Mouse (Mus musculus): ENCODE data around the gene Tmem169. TPM values are rescaled to one million over a fixed set of nuclear protein-coding genes. Genes with fewer than 3 reads are reported as not detected.

The Tmem169 gene
- 7.6 and 10.5 TPM in 2 replicates for polyA plus RNA-seq (2021; fragmentation: Nextera tagmentation)
- long read RNA-seq, experiment 1, transcript Tmem169-202 (4 exons, 697 nt): minor isoform, 5 of 22 reads
- long read RNA-seq, experiment 1, transcript Tmem169-201 (3 exons, 2,928 nt): major isoform, 8 of 22 reads
- long read RNA-seq, experiment 1, partial matches to known transcripts: 1 of 22 reads
- long read RNA-seq, experiment 1, other reads (novel, unspliced or antisense): 8 of 22 reads
- long read RNA-seq, experiment 2, transcript Tmem169-202 (4 exons, 697 nt): minor isoform, 17 of 100 reads
- long read RNA-seq, experiment 2, transcript Tmem169-201 (3 exons, 2,928 nt): major isoform, 56 of 100 reads
- long read RNA-seq, experiment 2, partial matches to known transcripts: 2 of 100 reads
- long read RNA-seq, experiment 2, other reads (novel, unspliced or antisense): 25 of 100 reads

DNA sequence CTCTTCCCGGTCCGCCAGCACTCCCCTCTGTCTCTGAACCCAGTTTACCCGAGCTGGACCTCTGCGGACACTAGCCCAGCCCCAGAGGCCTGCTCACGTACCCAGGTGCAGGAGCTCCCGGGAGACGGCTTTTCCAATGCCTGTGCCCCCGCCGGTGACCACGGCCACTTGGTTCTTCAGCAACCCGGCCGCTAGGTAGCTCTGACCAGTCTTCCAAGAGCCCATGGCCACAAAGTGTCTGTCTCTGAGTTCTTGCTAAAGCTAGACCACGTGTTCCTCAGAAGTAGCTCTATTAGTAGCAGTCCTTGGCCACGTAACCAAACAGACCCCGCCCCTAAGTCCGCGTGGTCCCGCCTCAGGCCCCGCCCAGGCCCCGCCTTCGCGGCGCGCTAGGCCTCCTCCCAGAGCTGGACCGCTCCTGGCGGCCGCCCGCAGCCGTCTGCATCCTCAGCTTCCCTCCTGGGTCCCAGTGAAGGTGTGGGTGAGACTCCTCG is at the start of gene Tmem169, which contains the start of gene Pecr:
TSS of gene Tmem169 (plus strand) at position 378 of the 494 bp plus-strand sequence.
TSS of gene Pecr (minus strand) at position 323 of the 494 bp plus-strand sequence.

DNA sequence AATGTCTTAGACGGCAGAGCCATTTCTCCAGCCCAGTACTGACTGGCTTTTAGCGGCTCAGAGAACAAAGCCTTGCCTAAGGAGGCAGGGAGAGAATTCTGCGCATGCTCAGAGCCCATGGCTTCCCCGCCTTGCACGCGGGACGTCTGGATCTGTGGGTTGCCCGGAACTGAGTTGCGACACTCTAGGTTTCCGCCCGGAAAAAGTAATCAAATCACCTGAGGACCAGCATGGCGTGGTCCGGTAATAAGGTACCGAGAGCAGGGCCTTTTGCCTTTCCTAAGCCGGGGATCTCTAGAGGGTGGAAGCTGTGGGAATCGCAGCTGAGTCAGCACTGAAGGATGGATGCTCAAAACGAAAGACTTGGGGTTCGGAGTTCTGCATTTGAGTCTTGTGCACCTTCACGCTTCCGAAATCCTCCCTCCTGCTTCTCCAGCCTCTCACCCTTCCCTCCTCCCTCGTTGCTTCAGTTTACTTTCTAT is 23.2 kb downstream of the Tmem169 start, which contains the start of gene Xrcc5:
TSS of gene Xrcc5 (plus strand) at position 105 of the 482 bp plus-strand sequence.

Other genes with a start within 250 kb of the Tmem169 start
- gene Mreg, start 72.1 kb upstream of the Tmem169 start, polyA plus RNA-seq (2021; fragmentation: Nextera tagmentation): 3.9 and 4.0 TPM in 2 replicates
- 16.1 and 16.9 TPM in 2 replicates for gene Pecr, start 55 bp upstream of the Tmem169 start, polyA plus RNA-seq (2021; fragmentation: Nextera tagmentation)
- gene Xrcc5, start 23.1 kb downstream of the Tmem169 start, polyA plus RNA-seq (2021; fragmentation: Nextera tagmentation): 9.9 and 10.7 TPM in 2 replicates

Measured in layer of hippocampus, adult 6 months (tissue).